ENCODE assay signal across 8 mouse cellular contexts in the genomic region with DNA sequence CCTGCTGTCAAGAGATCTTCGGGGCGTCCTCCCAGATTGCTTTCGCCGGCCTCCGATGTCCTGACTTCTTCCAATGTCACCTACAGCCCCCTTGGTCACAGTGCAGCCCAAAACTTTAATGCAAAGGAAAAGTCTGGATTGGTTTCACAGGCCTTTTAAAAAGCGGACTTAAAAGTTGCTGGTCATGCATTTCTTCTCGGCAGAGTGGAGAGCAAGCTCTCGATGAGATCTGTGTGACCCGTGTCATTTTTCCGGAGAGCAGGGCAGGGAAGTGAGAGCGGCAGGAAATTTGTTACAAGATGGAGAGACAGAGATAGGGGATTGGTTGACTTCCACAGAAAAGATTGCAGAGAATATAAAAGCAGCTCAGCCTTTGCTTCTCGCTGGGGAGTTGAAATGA. TPM values are rescaled to one million over a fixed set of nuclear protein-coding genes. Genes with fewer than 3 reads are reported as not detected.
DNase-seq lines count a peak whose midpoint lies in the region; ATAC-seq and TF ChIP-seq lines count a peak whose summit lies in the region.

No protein-coding gene starts in this region.

- no peak for TF ChIP-seq POLR2A in kidney, adult 2 months (IDR thresholded peaks at IDR 0.05; ENCODE audit: low read depth, low read length)

- TF ChIP-seq CTCF in kidney, adult 2 months (conservative IDR thresholded peaks at IDR 0.05; ENCODE audit: insufficient read depth, insufficient read length, low read depth, low read length), result no peak

- H3K4me2 ChIP-seq in heart, embryonic 16.5 days (ENCODE audit: low read depth, low read length), result peak overlapping the region; percentile 81
- peak overlapping the region; percentile 73 for H3K4me2 ChIP-seq in limb, embryonic 15.5 days

- ATAC-seq in heart, embryonic 16.5 days (replicated peaks; ENCODE audit: extremely low read depth, insufficient read depth, low FRiP score), result no peak
- ATAC-seq in limb, embryonic 15.5 days (ENCODE audit: insufficient number of reproducible peaks, low FRiP score, low TSS enrichment, low read depth), result no peak

- H3K9ac ChIP-seq in heart, embryonic 16.5 days (ENCODE audit: low read length), result peak overlapping the region; percentile 95
- peak overlapping the region; percentile 95 for H3K9ac ChIP-seq in limb, embryonic 15.5 days

- WGBS in kidney, adult 2 months, result under 1% methylated on average over 12 of the region's 12 CpGs
- WGBS in heart, embryonic 16.5 days, result 0% methylated on average over 12 of the region's 12 CpGs
- WGBS in limb, embryonic 15.5 days, result under 1% methylated on average over 12 of the region's 12 CpGs

- H3K36me3 ChIP-seq in kidney, adult 2 months (ENCODE audit: control insufficient read depth, insufficient read depth, low read length), result no peaks in the 10 kb centered on the region; the same call in 1 of the 2 replicates
- peaks cover 5% of the 10 kb centered on the region; the same call in 1 of the 2 replicates for H3K36me3 ChIP-seq in heart, embryonic 16.5 days (ENCODE audit: control insufficient read depth, insufficient read depth)
- H3K36me3 ChIP-seq in limb, embryonic 15.5 days, result peaks cover 2% of the 10 kb centered on the region; the same call in 1 of the 2 replicates

- H3K27ac ChIP-seq in kidney, adult 2 months (ENCODE audit: insufficient read depth, low read depth, low read length), result peak overlapping the region; percentile 74
- H3K27ac ChIP-seq in heart, embryonic 16.5 days (ENCODE audit: low read length), result peak overlapping the region; percentile 89
- H3K27ac ChIP-seq in limb, embryonic 15.5 days, result peak overlapping the region; percentile 96

- H3K4me3 ChIP-seq in kidney, adult 2 months (ENCODE audit: insufficient read depth, low read depth, low read length), result peak overlapping the region; percentile 85
- peak overlapping the region; percentile 88 for H3K4me3 ChIP-seq in heart, embryonic 16.5 days (ENCODE audit: low read length)
- H3K4me3 ChIP-seq in limb, embryonic 15.5 days, result peak overlapping the region; percentile 95

- H3K27me3 ChIP-seq in kidney, adult 2 months (replicated peaks; ENCODE audit: control insufficient read depth, insufficient read depth, low read length), result no peaks in the 10 kb centered on the region
- no peaks in the 10 kb centered on the region for H3K27me3 ChIP-seq in heart, embryonic 16.5 days (ENCODE audit: control insufficient read depth, insufficient read depth, low read length)
- no peaks in the 10 kb centered on the region for H3K27me3 ChIP-seq in limb, embryonic 15.5 days

- DNase-seq in kidney, adult 2 months, result peak; percentile 52
- DNase-seq in kidney, adult 11 months, result no peak
- peak; percentile 29 for DNase-seq in c-Kit-positive CD71-negative TER-119-negative erythroid progenitor cells, embryonic 14.5 days (ENCODE audit: low read depth)
- peak; percentile 30 for DNase-seq in neural tube, embryonic 10.5 days (ENCODE audit: extremely low spot score, low spot score)
- DNase-seq in right cerebral cortex, postnatal 36 days (ENCODE audit: low spot score in 2 of 2), result no peak
- no peak for DNase-seq in cerebellum, postnatal 4 days (ENCODE audit: low spot score in 2 of 2)

- H3K4me1 ChIP-seq in kidney, adult 2 months (ENCODE audit: control insufficient read depth, insufficient read depth, low read length), result peaks cover 11% of the 10 kb centered on the region
- H3K4me1 ChIP-seq in heart, embryonic 16.5 days (ENCODE audit: control insufficient read depth, insufficient read depth, low read length), result peaks cover 22% of the 10 kb centered on the region
- H3K4me1 ChIP-seq in limb, embryonic 15.5 days, result peaks cover 23% of the 10 kb centered on the region

- 0 out of 2 replicates have a peak, but pooled peaks cover 3% of the 10 kb centered on the region for H3K9me3 ChIP-seq in heart, embryonic 16.5 days (replicated peaks; ENCODE audit: control insufficient read depth, low read length)
- no peaks in the 10 kb centered on the region for H3K9me3 ChIP-seq in limb, embryonic 15.5 days

RNA-seq across cellular contexts. Expression of gene Abl1, which starts 0.9 kb away (rescaled TPM):
- polyA plus RNA-seq in kidney, adult 2 months (2012; rRNA removed), result 30.5 and 38.6 TPM in 2 replicates
- 24.0 and 29.8 TPM in 2 replicates for polyA plus RNA-seq in heart, embryonic 16.5 days (2015; fragmentation: Nextera tagmentation; extraction: Ambion mirVana)
- polyA plus RNA-seq in limb, embryonic 15.5 days (2015; fragmentation: Nextera tagmentation; extraction: Ambion mirVana), result 37.7 and 40.1 TPM in 2 replicates

RNA-seq across cellular contexts. Expression of gene Exosc2, which starts 18.5 kb away (rescaled TPM):
- polyA plus RNA-seq in kidney, adult 2 months (2012; rRNA removed), result 9.8 and 11.4 TPM in 2 replicates
- polyA plus RNA-seq in heart, embryonic 16.5 days (2015; fragmentation: Nextera tagmentation; extraction: Ambion mirVana), result 37.3 and 42.0 TPM in 2 replicates
- polyA plus RNA-seq in limb, embryonic 15.5 days (2015; fragmentation: Nextera tagmentation; extraction: Ambion mirVana), result 54.3 and 56.6 TPM in 2 replicates

RNA-seq across cellular contexts. Expression of gene Prdm12, which starts 49.2 kb away (rescaled TPM):
- not detected in 2 replicates for polyA plus RNA-seq in kidney, adult 2 months (2012; rRNA removed)
- polyA plus RNA-seq in heart, embryonic 16.5 days (2015; fragmentation: Nextera tagmentation; extraction: Ambion mirVana), result not detected in 2 replicates
- not detected in 2 replicates for polyA plus RNA-seq in limb, embryonic 15.5 days (2015; fragmentation: Nextera tagmentation; extraction: Ambion mirVana)

Comparison
In these comparisons a context has a peak if more than half of its experiments do, and no peak if none do; other contexts are left out.
1. DNase-seq: peak in kidney, adult 2 months (single experiment), c-Kit-positive CD71-negative TER-119-negative erythroid progenitor cells, embryonic 14.5 days (single experiment) and neural tube, embryonic 10.5 days (single experiment); none in kidney, adult 11 months (single experiment), right cerebral cortex, postnatal 36 days (0 of 2) and cerebellum, postnatal 4 days (0 of 2).
2. Peak in every context shown above with its lines, with median percentiles within 50 percentile points of each other: H3K27ac ChIP-seq and H3K4me3 ChIP-seq.